Mouse (Mus musculus) gastrocnemius, adult 18-20 months (tissue): ENCODE data around the gene Serpinb1c. TPM values are rescaled to one million over a fixed set of nuclear protein-coding genes. Genes with fewer than 3 reads are reported as not detected.
"Not testable (repeated sequence)": the region's sequence is repeated elsewhere in the genome, so short reads cannot be mapped to it uniquely, and the experiment has no call there.

Experiments used
- DNase-seq: peaks from one replicate; pipeline ENCODE4 v3.0.0; 2021; ENCODE audit warnings: low spot score
- long read RNA-seq, 2 experiments: library from polyadenylated mRNA; stranded (forward); transcript quantifications; one replicate each; pipeline ENCODE4 v2.0.0; 2021
- total RNA-seq, 2 experiments: library from RNA; stranded (reverse); gene quantifications; 2 replicates each; pipeline ENCODE4 v1.2.3; 2021

Serpinb1c gene
- 1 to 10 TPM; 1.7 to 1.9 TPM for total RNA-seq
- long read RNA-seq, experiment 1, partial matches to known transcripts, result 0 of 1 reads
- long read RNA-seq, experiment 1, other reads (novel, unspliced or antisense), result 1 of 1 reads
- long read RNA-seq, experiment 2, result 0 reads

DNA sequence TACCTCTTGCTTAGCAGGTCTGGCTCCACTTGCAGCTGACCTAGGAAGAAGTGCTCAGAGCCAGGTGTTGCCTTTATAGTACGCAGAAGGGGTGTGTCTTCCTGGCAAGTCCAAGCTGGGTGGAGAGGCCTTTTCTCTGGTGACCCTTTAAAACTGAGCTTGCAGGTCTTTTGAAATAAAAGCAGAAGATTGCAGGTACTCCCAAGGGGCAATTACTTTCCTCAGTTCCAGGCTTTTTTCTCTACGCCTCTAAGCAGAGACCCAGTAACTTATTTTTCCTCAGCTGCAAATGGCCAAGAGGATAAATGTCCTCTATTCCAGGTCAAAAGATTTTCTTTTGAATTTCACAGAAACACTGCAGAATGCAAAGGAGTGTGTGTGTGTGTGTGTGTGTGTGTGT lies at the start of gene Serpinb1c:
Gene Serpinb1c, minus strand, starts transcription at position 101 of the 400 bp plus-strand sequence.
- DNase-seq, result no peak

GRCm38 (mm10) chr13:32939191-32939590 lies 41.2 kb upstream of the Serpinb1c start:
- DNase-seq, result not testable (repeated sequence)

DNA sequence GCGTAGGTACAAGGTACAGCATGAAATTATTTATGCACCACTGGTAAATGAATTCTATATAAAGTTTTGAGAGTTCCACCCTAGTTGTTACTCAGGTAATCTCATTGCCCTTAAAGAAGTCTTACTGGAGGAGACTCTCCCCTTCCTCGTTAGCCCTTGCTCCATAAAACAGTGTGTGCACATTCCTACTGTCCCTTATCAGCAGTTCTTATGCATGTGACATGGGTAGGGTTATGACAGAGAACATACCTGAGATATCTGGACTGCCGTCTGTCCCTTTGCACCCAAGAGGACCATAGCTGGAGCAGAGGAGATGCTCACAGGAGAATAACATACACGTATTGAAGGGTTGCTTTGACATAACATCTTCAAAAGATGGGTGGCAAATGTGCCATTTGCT lies 40.3 kb upstream of the Serpinb1c start:
- not testable (repeated sequence) for DNase-seq

- DNase-seq, result no peak
Measured at GRCm38 (mm10) chr13:32934706-32935381, 36.8 kb upstream of the Serpinb1c start.

DNA sequence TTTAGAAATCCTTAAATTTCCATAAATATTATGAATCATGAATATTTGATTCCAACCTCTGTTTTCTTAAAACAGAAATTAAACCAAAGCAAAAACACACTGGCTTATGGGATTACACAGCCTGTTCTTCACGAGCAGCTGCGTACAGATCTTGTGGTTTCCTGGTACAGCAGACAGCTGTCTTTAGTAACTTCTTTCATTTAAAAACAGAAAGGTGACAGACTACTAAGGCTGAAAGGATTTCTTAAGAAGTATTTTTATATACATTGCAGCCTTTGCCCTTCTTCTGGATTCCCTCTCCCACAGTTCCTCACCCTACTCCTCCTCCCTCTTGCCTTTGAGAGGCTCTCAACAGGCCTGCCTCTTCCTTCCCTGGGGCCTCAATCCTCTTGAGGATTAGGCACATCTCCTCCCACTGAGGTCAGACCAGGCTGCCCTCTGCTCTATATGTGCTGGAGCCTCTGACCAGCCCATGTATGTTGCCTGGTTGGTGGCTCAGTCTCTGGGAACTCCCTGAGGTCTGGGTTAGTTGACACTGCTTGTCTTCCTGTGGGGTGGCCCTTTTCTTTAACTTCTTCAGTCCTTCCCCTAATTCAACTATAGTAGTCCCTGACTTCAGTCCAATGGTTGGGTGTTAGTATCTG lies 31.2 kb upstream of the Serpinb1c start:
- DNase-seq, result no peak

- DNase-seq, result no peak
Measured at GRCm38 (mm10) chr13:32927241-32927640, 29.2 kb upstream of the Serpinb1c start.

DNA sequence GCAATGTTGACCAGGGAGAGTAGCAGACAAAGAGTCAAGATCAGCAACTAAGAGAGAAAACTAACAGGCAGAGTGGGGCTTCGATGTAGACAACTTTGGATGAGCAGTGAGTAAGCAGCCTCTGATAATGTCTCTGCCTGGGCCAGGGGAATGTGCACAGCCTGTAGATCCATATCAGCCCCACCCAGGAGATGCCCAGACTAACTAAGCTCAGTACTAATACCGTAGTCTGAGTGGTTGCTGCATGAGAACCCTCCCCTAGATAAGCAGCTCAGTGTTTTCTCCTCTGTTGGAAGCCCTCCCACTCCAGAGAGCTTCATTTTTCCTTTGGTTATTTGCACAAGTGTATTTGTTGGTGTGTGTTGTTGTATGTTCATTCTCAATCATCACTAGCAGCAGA lies 28.6 kb upstream of the Serpinb1c start:
- no peak for DNase-seq

DNA sequence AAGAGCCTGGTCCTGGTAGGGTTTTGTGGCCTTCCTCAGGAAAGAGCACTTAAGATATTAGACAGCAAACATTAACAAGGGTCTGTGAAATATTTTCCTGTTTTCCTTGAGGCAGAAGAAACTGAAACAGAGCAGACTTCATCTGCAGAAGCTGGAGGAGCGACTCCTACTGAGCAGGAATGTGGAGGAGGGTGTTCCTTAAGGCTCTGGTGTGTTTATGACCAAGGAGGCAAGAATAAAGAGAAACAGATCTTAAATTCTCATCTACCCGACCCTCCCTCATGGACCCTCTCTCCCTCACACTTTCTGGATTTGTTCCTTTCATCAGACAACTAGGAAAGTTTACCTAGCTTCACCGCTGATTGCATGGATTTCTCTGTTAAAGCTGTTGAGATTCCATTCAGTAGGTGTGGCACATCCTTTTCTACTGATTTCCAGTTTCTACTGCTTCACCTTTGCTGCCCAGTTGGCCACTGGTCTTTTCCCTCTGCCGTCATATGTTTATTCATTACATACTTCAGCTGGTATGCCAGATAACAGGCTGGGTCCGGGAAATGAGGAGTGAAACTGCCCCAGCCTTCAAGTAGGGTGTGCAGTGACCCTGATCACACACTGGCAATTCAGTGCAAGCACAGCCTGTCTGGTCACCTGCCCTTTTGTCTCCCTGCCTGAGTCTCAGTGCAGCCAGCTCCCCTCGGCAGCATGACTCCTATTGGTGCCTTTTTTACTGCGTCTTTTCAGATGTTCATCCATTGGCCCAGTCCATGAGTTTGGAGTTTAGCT lies 26.8 kb upstream of the Serpinb1c start:
- DNase-seq, result no peak

DNA sequence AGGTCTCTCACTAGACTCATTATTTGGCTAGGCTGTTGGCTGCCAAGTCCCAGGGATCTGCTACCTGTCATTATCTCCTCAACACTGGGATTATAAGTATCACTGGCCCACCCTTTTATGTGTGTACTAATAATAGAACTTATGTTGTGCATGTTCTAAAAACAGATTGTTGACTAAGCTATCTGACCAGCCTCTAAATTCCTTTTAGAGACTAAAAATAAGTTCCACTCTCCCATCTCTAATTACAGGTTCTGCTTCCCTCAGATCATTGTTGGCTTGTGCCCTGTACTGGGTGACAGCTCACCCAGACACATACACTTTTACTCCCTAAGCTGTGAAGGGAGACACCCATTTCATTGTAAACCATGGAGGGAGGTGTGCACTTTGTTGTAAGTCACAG lies 24.6 kb upstream of the Serpinb1c start:
- peak; percentile 49 for DNase-seq

GRCm38 (mm10) chr13:32912770-32913380 lies 14.9 kb upstream of the Serpinb1c start:
- no peak for DNase-seq

DNA sequence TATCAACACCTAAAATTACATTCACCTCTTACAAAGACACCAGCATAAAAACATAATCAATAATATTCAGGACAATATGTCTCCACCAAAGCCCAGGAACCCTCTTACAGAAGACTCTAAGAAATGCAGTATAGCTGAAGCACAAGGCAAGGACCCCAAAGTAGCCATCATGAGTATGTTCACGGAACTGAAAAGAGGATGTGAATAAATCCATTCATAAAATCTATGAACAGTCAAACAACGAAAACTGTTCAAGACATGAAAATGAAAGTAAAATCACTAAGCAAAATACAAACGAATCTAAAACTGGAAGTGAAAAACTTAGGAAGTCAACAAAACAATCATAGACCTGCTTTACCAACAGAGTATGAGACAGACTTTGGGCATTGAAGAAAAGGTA lies 10.2 kb upstream of the Serpinb1c start:
- DNase-seq, result no peak

DNA sequence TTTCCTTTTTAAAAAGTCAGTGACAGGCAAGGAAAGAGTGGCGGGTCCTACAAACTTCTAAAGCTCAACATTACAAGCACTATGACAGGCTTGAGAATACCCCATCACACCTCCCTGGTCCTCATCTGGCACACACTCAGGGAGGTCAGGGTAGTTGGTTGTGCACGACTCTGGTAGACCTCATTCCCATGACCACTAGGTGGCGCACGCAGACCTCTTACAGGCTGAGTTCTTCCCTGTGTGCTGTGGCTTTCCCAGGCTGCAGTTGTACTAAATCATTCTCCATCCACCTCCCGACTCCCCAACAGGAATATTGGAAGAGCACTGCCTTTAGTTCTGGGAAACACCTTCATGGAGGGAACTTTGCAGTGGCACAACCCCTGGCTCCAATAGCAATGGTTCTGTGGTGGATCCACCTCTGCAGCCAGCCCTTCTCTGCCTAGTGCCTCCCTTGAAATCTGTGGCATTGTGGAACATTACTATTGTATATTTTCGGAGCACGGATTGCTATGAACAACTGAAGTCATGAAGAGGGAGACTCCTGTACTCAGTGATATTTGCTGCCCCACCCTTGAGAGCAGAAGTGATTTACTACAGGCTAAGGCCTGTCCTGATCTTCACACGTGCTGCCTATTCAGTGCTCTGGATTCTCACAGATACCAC lies 5.3 kb upstream of the Serpinb1c start:
- peak; percentile 89 for DNase-seq

- DNase-seq, result peak; percentile 63
Measured at GRCm38 (mm10) chr13:32902481-32903015, 4.5 kb upstream of the Serpinb1c start.

DNA sequence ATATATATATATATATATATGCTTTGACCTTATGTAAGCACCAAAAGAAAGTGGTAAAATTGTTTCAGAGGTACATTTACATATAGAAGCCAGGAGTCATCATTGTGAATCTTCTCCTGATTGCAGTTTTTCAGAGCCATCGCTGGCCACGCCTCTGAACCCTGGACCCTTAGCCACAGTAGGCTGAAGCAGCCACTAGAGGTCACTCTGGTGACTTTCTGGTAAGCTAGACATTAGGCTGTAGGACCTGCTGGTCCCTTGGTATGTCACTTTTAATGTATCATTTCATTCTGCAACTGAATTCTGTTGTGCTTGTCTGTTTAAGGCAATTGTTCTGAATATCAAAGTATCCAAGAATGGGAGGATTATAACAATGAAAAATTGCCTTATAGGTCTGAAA lies 2.6 kb upstream of the Serpinb1c start:
- peak; percentile 35 for DNase-seq

- not testable (repeated sequence) for DNase-seq
Measured at GRCm38 (mm10) chr13:32899114-32899513, 1.1 kb upstream of the Serpinb1c start.

GRCm38 (mm10) chr13:32896931-32897330 lies 1.1 kb downstream of the Serpinb1c start:
- no peak for DNase-seq

GRCm38 (mm10) chr13:32884755-32885154 lies 13.3 kb downstream of the Serpinb1c start:
- peak; percentile 31 for DNase-seq

DNA sequence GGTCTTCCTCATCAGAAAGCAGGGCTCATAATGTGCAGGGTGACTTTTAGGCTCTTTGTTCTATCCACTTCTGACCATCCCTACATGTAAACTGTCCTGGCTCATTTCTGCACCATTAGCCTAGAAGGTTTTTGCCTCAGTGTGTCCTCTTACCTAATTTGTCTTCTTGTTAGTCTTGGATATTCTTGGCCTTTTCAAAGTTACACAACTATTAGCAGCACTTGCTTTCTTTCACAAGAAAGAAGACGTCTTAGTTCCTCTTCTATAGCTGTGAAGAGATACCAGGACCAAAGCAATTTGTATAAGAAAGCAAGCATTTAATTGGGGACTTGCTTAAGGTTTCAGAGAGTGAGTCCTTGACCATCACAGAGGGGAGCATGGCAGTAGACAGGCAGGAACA lies 24.1 kb downstream of the Serpinb1c start:
- no peak for DNase-seq

- no peak for DNase-seq
Measured at GRCm38 (mm10) chr13:32868843-32869242, 29.2 kb downstream of the Serpinb1c start.

DNA sequence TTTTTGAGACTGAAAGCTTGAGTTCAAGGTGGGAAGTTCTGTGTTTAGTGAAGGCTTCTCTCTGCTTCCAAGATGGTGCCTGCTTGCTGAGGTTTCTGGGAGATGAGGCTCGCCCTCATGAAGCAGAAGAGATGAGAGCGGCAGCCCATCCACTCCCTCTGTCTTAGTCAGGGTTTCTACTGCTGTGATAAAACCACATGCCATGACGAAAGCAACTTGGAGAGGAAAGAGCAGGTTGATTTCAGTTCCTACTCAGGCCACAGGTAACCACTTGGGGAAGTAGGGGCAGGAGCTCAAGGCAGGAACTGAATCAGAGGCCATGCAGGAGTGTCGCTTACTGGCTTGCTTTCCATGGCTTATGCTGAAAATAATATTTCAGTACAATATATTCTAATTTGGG lies 29.8 kb downstream of the Serpinb1c start:
- not testable (repeated sequence) for DNase-seq

GRCm38 (mm10) chr13:32867030-32867429 lies 31.0 kb downstream of the Serpinb1c start:
- DNase-seq, result no peak
